Mouse (Mus musculus) heart, adult 2 months (tissue): ENCODE results near the gene Adamts20.

Experiments used
- CTCF ChIP-seq: fragments of 200-600 bp; IDR thresholded peaks from 2 replicates; pipeline ENCODE4 v1.8.1; 2022; ENCODE audit warnings: antibody characterized with exemption, mild to moderate bottlenecking, moderate library complexity
- EP300 ChIP-seq: fragments of 200-500 bp; IDR thresholded peaks from 2 replicates; pipeline ENCODE4 v1.6.1; 2011; ENCODE audit warnings: low read depth, low read length, control low read depth; ENCODE audit not compliant: insufficient read depth
- POLR2A ChIP-seq: fragments of 200-500 bp; IDR thresholded peaks from 2 replicates; pipeline ENCODE4 v1.6.1; 2011; ENCODE audit warnings: mild to moderate bottlenecking, low read depth, low read length, control low read depth; ENCODE audit not compliant: insufficient read depth

GRCm38 (mm10) chr15:94231246-94231645, 234.0 kb downstream of the Adamts20 start:
- TF ChIP-seq CTCF (no peak), POLR2A (no peak), EP300 (no peak)
